Mouse (Mus musculus): ENCODE data around the gene Macrod2. TPM values are rescaled to one million over a fixed set of nuclear protein-coding genes. Genes with fewer than 3 reads are reported as not detected.
A peak's percentile ranks its signal among the peaks of the same experiment; 100 is the strongest.

Gene Macrod2
- total RNA-seq (2014; rRNA removed; ENCODE audit: low replicate concordance) (5.5 and 11.8 TPM in 2 replicates), polyA plus RNA-seq (2015; fragmentation: Nextera tagmentation; extraction: Ambion mirVana) (17.4 and 18.4 TPM in 2 replicates)

DNA sequence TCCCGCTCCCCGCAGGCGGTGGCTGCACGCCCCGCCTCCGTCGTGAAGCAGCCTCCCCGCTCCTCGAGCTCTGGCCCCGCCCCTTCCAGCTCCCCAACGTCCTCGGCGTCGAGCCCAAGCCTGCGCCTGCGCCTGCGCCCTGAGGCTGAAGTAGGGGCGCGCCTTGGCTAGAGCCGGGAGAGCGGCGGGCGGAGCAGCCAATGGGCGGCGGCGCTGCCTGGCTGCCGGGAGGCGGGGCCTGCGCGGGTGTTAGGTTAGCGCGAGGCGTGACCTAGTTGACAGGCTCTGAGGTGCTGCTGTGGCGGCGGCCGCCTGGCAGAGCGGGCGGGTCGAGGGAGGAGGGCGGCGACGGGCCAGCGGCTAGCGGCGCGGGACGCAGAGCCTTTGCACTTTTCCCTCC, at the start of gene Macrod2:
Gene Macrod2, plus strand, starts transcription at position 131 of the 400 bp plus-strand sequence.
- Histone ChIP-seq H3K4me2 (ENCODE audit: low read depth, low read length) (peak within 1 kb of the TSS; percentile 99), H3K27ac (ENCODE audit: low read depth) (no peak within 1 kb of the TSS), H3K4me3 (ENCODE audit: low read depth, low read length) (peak within 1 kb of the TSS; percentile 86), H3K36me3 (replicated peaks; ENCODE audit: control insufficient read depth, insufficient read depth, low read length) (no peaks in the 10 kb centered on the region), H3K4me1 (ENCODE audit: control insufficient read depth, insufficient read depth) (peaks cover 5% of the 10 kb centered on the region; the same call in 1 of the 2 replicates), H3K9ac (replicated peaks; ENCODE audit: low read depth, low read length) (peak within 1 kb of the TSS; percentile 54), H3K27me3 (ENCODE audit: control insufficient read depth, insufficient read depth, low read length) (no peaks in the 10 kb centered on the region), H3K9me3 (replicated peaks; ENCODE audit: control insufficient read depth, low read length) (no peaks in the 10 kb centered on the region)
- no peak for TF ChIP-seq CTCF (IDR thresholded peaks at IDR 0.05; ENCODE audit: low read depth)
- TF ChIP-seq EP300 (IDR thresholded peaks at IDR 0.05; ENCODE audit: low read depth) = no peak
- DNase-seq (ENCODE audit: low spot score) (peak; percentile 97), ATAC-seq (ENCODE audit: insufficient read depth, low read depth) (peak; percentile 99)
- 0% methylated on average over 40 of the region's 47 CpGs for WGBS

DNA sequence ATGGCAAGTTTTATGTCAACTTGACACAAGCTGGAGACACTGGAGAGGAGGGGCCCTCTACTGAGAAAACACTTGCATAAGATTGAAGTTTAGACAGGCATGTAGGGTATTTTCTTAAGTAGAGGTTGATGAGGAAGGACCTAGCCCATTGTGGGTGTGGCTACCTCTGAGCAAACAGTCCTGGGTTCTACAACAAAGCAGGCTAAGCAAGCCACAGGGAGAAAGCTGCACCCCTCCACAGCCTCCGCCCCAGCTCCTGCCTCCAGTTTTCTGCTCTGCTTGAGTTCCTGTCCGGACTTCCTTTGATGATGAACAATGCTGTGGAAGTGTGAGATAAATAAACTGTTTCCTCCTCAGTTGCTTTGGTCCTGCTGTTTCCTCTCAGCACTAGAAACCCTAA, 35.2 kb upstream of the Macrod2 start:
- ATAC-seq (ENCODE audit: insufficient read depth, low read depth) = no peak
- Histone ChIP-seq H3K9ac (replicated peaks; ENCODE audit: low read depth, low read length) (no peak overlapping the region), H3K27ac (ENCODE audit: low read depth) (no peak overlapping the region), H3K9me3 (replicated peaks; ENCODE audit: control insufficient read depth, low read length) (no peaks in the 10 kb centered on the region), H3K27me3 (ENCODE audit: control insufficient read depth, insufficient read depth, low read length) (no peaks in the 10 kb centered on the region), H3K4me3 (ENCODE audit: low read depth, low read length) (no peak overlapping the region), H3K36me3 (replicated peaks; ENCODE audit: control insufficient read depth, insufficient read depth, low read length) (no peaks in the 10 kb centered on the region), H3K4me1 (ENCODE audit: control insufficient read depth, insufficient read depth) (no peaks in the 10 kb centered on the region), H3K4me2 (ENCODE audit: low read depth, low read length) (no peak overlapping the region)
- TF ChIP-seq EP300 (IDR thresholded peaks at IDR 0.05; ENCODE audit: low read depth) = no peak
- no peak for TF ChIP-seq CTCF (IDR thresholded peaks at IDR 0.05; ENCODE audit: low read depth)
- WGBS = 44% methylated on average over 2 of the region's 2 CpGs
- DNase-seq (ENCODE audit: low spot score) = no peak

DNA sequence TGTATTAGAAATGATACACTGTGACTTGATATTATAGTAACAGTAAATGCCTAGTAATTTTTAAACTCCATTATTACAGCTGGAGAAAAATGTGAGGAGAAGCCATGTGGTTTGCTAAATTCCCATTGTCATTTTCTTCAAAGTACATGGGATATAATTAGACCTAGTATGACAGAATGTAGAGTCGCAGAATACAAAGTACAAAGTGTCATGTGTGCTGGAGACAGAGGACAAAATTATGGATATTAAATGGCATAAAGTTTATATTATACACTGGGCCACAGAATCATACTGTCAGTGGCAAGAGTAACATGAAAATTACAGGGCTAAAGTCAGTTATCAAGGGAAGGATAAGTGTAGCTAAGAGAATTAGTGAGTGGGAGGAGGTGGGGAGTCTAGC, 30.3 kb upstream of the Macrod2 start:
- Histone ChIP-seq H3K36me3 (replicated peaks; ENCODE audit: control insufficient read depth, insufficient read depth, low read length) (no peaks in the 10 kb centered on the region), H3K27me3 (ENCODE audit: control insufficient read depth, insufficient read depth, low read length) (no peaks in the 10 kb centered on the region), H3K9ac (replicated peaks; ENCODE audit: low read depth, low read length) (no peak overlapping the region), H3K4me3 (ENCODE audit: low read depth, low read length) (no peak overlapping the region), H3K27ac (ENCODE audit: low read depth) (no peak overlapping the region), H3K4me2 (ENCODE audit: low read depth, low read length) (no peak overlapping the region), H3K9me3 (replicated peaks; ENCODE audit: control insufficient read depth, low read length) (no peaks in the 10 kb centered on the region), H3K4me1 (ENCODE audit: control insufficient read depth, insufficient read depth) (no peaks in the 10 kb centered on the region)
- 55% methylated on average over 1 of the region's 1 CpGs for WGBS
- DNase-seq (ENCODE audit: low spot score) (no peak), ATAC-seq (ENCODE audit: insufficient read depth, low read depth) (no peak)
- TF ChIP-seq CTCF (IDR thresholded peaks at IDR 0.05; ENCODE audit: low read depth) (no peak), EP300 (IDR thresholded peaks at IDR 0.05; ENCODE audit: low read depth) (no peak)

DNA sequence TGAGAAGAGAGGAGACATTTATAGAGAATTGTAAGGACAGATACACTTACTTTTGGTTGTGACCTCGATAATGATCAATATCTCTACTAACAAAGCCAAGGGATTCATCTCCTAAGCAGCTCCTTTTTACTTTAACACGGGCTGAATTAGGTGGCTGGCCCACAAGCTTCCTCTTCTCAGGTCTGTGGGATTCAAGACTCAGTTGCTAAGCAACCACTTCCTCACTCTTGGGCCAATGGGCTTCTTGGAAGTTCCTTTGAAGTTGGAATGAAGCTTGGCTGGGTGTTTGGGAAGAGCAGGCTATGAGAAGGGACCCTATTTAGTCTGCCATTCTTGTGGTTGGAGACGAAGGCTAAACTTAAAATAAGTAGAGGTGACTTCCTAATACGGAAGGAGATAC, 5.6 kb upstream of the Macrod2 start, which contains the start of gene Sel1l2:
Gene Sel1l2, minus strand, starts transcription at position 182 of the 400 bp plus-strand sequence.
- Histone ChIP-seq H3K36me3 (replicated peaks; ENCODE audit: control insufficient read depth, insufficient read depth, low read length) (no peaks in the 10 kb centered on the region), H3K4me1 (ENCODE audit: control insufficient read depth, insufficient read depth) (no peaks in the 10 kb centered on the region), H3K27me3 (ENCODE audit: control insufficient read depth, insufficient read depth, low read length) (no peaks in the 10 kb centered on the region), H3K4me3 (ENCODE audit: low read depth, low read length) (no peak within 1 kb of the TSS), H3K9ac (replicated peaks; ENCODE audit: low read depth, low read length) (no peak within 1 kb of the TSS), H3K9me3 (replicated peaks; ENCODE audit: control insufficient read depth, low read length) (no peaks in the 10 kb centered on the region), H3K4me2 (ENCODE audit: low read depth, low read length) (no peak within 1 kb of the TSS), H3K27ac (ENCODE audit: low read depth) (no peak within 1 kb of the TSS)
- no peak for TF ChIP-seq CTCF (IDR thresholded peaks at IDR 0.05; ENCODE audit: low read depth)
- TF ChIP-seq EP300 (IDR thresholded peaks at IDR 0.05; ENCODE audit: low read depth) = no peak
- 41% methylated on average over 4 of the region's 4 CpGs for WGBS
- no peak for DNase-seq (ENCODE audit: low spot score)
- ATAC-seq (ENCODE audit: insufficient read depth, low read depth) = no peak

DNA sequence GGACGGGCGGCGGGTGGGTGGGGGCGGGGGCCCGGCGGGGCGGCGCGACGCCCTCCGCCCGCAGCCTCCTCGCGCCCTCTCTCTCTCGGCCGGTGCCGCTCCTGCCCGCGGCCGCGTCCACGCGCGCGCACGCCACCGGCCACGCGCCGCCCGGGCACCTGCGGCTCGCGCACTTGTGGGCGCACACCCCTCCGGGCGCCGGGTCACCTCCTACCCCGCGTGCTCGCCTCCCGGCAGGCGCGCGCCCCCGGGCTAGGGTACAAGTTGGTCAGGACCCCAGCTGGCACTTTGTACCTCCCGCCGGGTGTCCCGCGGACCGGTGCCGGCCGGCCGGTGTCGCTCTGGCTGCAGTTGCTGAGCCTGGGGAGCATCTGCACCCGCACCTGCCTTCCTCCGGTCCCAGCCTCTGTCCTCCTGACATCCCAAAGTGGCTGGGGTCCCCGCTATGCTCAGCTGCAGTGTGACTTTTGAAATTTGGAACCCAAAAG, 679 bp downstream of the Macrod2 start:
- Histone ChIP-seq H3K4me3 (ENCODE audit: low read depth, low read length) (peak overlapping the region; percentile 86), H3K9ac (replicated peaks; ENCODE audit: low read depth, low read length) (peak overlapping the region; percentile 54), H3K9me3 (replicated peaks; ENCODE audit: control insufficient read depth, low read length) (no peaks in the 10 kb centered on the region), H3K27ac (ENCODE audit: low read depth) (no peak overlapping the region), H3K4me2 (ENCODE audit: low read depth, low read length) (peak overlapping the region; percentile 99), H3K4me1 (ENCODE audit: control insufficient read depth, insufficient read depth) (peaks cover 5% of the 10 kb centered on the region; the same call in 1 of the 2 replicates), H3K27me3 (ENCODE audit: control insufficient read depth, insufficient read depth, low read length) (no peaks in the 10 kb centered on the region), H3K36me3 (replicated peaks; ENCODE audit: control insufficient read depth, insufficient read depth, low read length) (no peaks in the 10 kb centered on the region)
- TF ChIP-seq EP300 (IDR thresholded peaks at IDR 0.05; ENCODE audit: low read depth) (no peak), CTCF (IDR thresholded peaks at IDR 0.05; ENCODE audit: low read depth) (no peak)
- DNase-seq (ENCODE audit: low spot score) (peak; percentile 11), ATAC-seq (ENCODE audit: insufficient read depth, low read depth) (peak; percentile 54)
- WGBS = under 1% methylated on average over 35 of the region's 58 CpGs

DNA sequence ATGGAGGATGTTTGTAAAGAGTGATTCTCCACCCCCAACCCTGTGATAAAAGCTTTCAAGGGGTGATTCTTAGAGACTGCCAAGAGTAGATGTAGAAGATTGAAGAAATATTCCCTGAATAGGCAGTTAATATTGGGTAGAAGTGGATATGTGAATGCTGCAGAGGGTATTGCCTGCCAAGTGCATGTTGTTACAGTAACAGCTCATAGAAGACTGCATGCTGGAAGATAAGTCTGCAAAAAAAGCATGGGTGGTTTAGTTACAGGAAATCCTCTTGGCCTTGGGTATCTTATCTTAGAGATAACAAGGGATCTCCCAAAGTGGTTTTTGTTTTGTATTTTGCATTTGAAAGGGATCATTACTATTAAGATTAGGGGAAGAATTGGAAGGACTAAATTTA, 30.7 kb downstream of the Macrod2 start:
- TF ChIP-seq CTCF (IDR thresholded peaks at IDR 0.05; ENCODE audit: low read depth) (no peak), EP300 (IDR thresholded peaks at IDR 0.05; ENCODE audit: low read depth) (no peak)
- Histone ChIP-seq H3K4me3 (ENCODE audit: low read depth, low read length) (no peak overlapping the region), H3K9me3 (replicated peaks; ENCODE audit: control insufficient read depth, low read length) (no peaks in the 10 kb centered on the region), H3K4me2 (ENCODE audit: low read depth, low read length) (no peak overlapping the region), H3K4me1 (ENCODE audit: control insufficient read depth, insufficient read depth) (no peaks in the 10 kb centered on the region), H3K9ac (replicated peaks; ENCODE audit: low read depth, low read length) (no peak overlapping the region), H3K27me3 (ENCODE audit: control insufficient read depth, insufficient read depth, low read length) (no peaks in the 10 kb centered on the region), H3K36me3 (replicated peaks; ENCODE audit: control insufficient read depth, insufficient read depth, low read length) (no peaks in the 10 kb centered on the region), H3K27ac (ENCODE audit: low read depth) (no peak overlapping the region)
- ATAC-seq (ENCODE audit: insufficient read depth, low read depth) (no peak), DNase-seq (ENCODE audit: low spot score) (no peak)
